Mouse (Mus musculus) ES-E14 (cell line): Measurements from ENCODE around the gene Tnik. TPM values are rescaled to one million over a fixed set of nuclear protein-coding genes. Genes with fewer than 3 reads are reported as not detected.

Source experiments
- DNase-seq: peaks from one replicate; pipeline ENCODE4 v3.0.0-alpha.2; 2013; ENCODE audit warnings: low read depth, low spot score
- H3K27ac ChIP-seq: 2 replicates; pipeline ENCODE4 v1.5.1; 2012; ENCODE audit warnings: low read depth, mild to moderate bottlenecking, low read length, moderate library complexity, mixed read lengths; ENCODE audit not compliant: poor library complexity, insufficient read depth, severe bottlenecking
- H3K36me3 ChIP-seq: 2 replicates; pipeline ENCODE4 v1.6.1; 2012; ENCODE audit warnings: mild to moderate bottlenecking, low read length, moderate library complexity, mixed read lengths; ENCODE audit not compliant: control insufficient read depth, poor library complexity, insufficient read depth, severe bottlenecking
- H3K4me1 ChIP-seq, 2 experiments: fragments of 150-350 bp in 1 of 2; sonication (generic) in 1 of 2; 2 replicates each; pipeline ENCODE4 v1.6.1; 2012; ENCODE audit warnings: low read length in 2 of 2, mild to moderate bottlenecking in 1 of 2, mixed read lengths in 1 of 2; ENCODE audit not compliant: control insufficient read depth in 2 of 2, insufficient read depth in 2 of 2, poor library complexity in 1 of 2
- H3K4me3 ChIP-seq, 2 experiments: fragments of 150-350 bp in 1 of 2; sonication (generic) in 1 of 2; 2 replicates each; pipeline ENCODE4 v1.5.1; 2012; ENCODE audit warnings: low read length in 2 of 2, low read depth in 1 of 2, mild to moderate bottlenecking in 1 of 2, mixed read lengths in 1 of 2; ENCODE audit not compliant: insufficient read depth in 1 of 2, poor library complexity in 1 of 2, severe bottlenecking in 1 of 2
- H3K9ac ChIP-seq: 2 replicates; pipeline ENCODE4 v1.6.1; 2012; ENCODE audit warnings: low read depth, mild to moderate bottlenecking, low read length, mixed read lengths; ENCODE audit not compliant: poor library complexity, insufficient read depth, severe bottlenecking
- H3K9me3 ChIP-seq: fragments of 150-350 bp; sonication (generic); 2 replicates; pipeline ENCODE4 v1.6.1; 2012; ENCODE audit warnings: low read depth, mild to moderate bottlenecking, low read length; ENCODE audit not compliant: control insufficient read depth, insufficient read depth
- CHD2 ChIP-seq: IDR thresholded peaks from 2 replicates; pipeline ENCODE4 v1.6.1; 2014; ENCODE audit warnings: mild to moderate bottlenecking, low read depth, low read length, inconsistent platforms
- HCFC1 ChIP-seq: IDR thresholded peaks from 2 replicates; pipeline ENCODE4 v1.6.1; 2012; ENCODE audit warnings: low read length, inconsistent platforms, borderline replicate concordance; ENCODE audit not compliant: insufficient read depth
- MAFK ChIP-seq: IDR thresholded peaks from 2 replicates; pipeline ENCODE4 v1.6.1; 2014; ENCODE audit warnings: mild to moderate bottlenecking, low read depth, low read length, inconsistent platforms; ENCODE audit not compliant: insufficient read depth
- ZC3H11A ChIP-seq: IDR thresholded peaks from 2 replicates; pipeline ENCODE4 v1.6.1; 2012; ENCODE audit warnings: low read depth, mild to moderate bottlenecking, inconsistent platforms, low read length, borderline replicate concordance
- ZNF384 ChIP-seq: IDR thresholded peaks from 2 replicates; pipeline ENCODE4 v1.6.1; 2012; ENCODE audit warnings: low read depth, low read length, inconsistent platforms
- in situ Hi-C, 2 experiments: fragments of 600-800 bp; cut with MboI; formaldehyde crosslinking; loops; one replicate each; pipeline ENCODE4 v1.15.1; 2025; ENCODE audit warnings: low sequenced_read_pairs in 2 of 2, inconsistent platforms in 1 of 2; ENCODE audit not compliant: unreplicated experiment in 2 of 2
- total RNA-seq: library from RNA; depleted of rRNA; stranded (reverse); fragments of 300-350 nt; gene quantifications from 2 replicates; pipeline ENCODE4 v1.2.3, GENCODE M21; 2012

The Tnik gene
- total RNA-seq, 1 experiment = 2.6 TPM

GRCm38 (mm10) chr3:28550497-28551093 is 287.6 kb downstream of the Tnik start:
- in situ Hi-C loops = no loop called here

GRCm38 (mm10) chr3:28551756-28552155 is 288.7 kb downstream of the Tnik start:
- no peak overlapping the region for H3K27ac ChIP-seq
- TF ChIP-seq ZC3H11A (no peak), CHD2 (no peak), HCFC1 (no peak), MAFK (no peak), ZNF384 (no peak)
- H3K4me1 ChIP-seq = no peaks in the 10 kb centered on the region
- in situ Hi-C loops = no loop called here
- no peak overlapping the region for H3K4me3 ChIP-seq
- no peak for DNase-seq
- H3K36me3 ChIP-seq = no peaks in the 10 kb centered on the region
- H3K9me3 ChIP-seq = no peaks in the 10 kb centered on the region
- H3K9ac ChIP-seq = no peak overlapping the region

More at GRCm38 (mm10) chr3:28550497-28551093, 287.6 kb downstream of the Tnik start:
- no peaks in the 10 kb centered on the region for H3K9me3 ChIP-seq
- no peak overlapping the region for H3K9ac ChIP-seq
- H3K27ac ChIP-seq = no peak overlapping the region
- H3K36me3 ChIP-seq = no peaks in the 10 kb centered on the region
- TF ChIP-seq MAFK = no peak
- TF ChIP-seq ZC3H11A = no peak
- no peak for TF ChIP-seq HCFC1
- TF ChIP-seq CHD2 = no peak
- TF ChIP-seq ZNF384 = no peak
- no peak overlapping the region for H3K4me3 ChIP-seq
- no peak for DNase-seq
- no peaks in the 10 kb centered on the region for H3K4me1 ChIP-seq

GRCm38 (mm10) chr3:28554934-28555333 is 291.9 kb downstream of the Tnik start:
- in situ Hi-C loops = no loop called here
- no peaks in the 10 kb centered on the region for H3K9me3 ChIP-seq
- no peak overlapping the region for H3K9ac ChIP-seq
- H3K4me1 ChIP-seq = no peaks in the 10 kb centered on the region
- DNase-seq = no peak
- H3K27ac ChIP-seq = no peak overlapping the region
- TF ChIP-seq CHD2 = no peak
- TF ChIP-seq ZNF384 = no peak
- TF ChIP-seq MAFK = no peak
- no peak for TF ChIP-seq HCFC1
- TF ChIP-seq ZC3H11A = no peak
- no peaks in the 10 kb centered on the region for H3K36me3 ChIP-seq
- H3K4me3 ChIP-seq = no peak overlapping the region

GRCm38 (mm10) chr3:28555795-28556570 is 293.0 kb downstream of the Tnik start:
- no peak overlapping the region for H3K9ac ChIP-seq
- in situ Hi-C loops = no loop called here
- no peak for DNase-seq

More at GRCm38 (mm10) chr3:28555795-28556570, 293.0 kb downstream of the Tnik start:
- Histone ChIP-seq H3K27ac (no peak overlapping the region), H3K4me3 (no peak overlapping the region), H3K9me3 (no peaks in the 10 kb centered on the region), H3K36me3 (no peaks in the 10 kb centered on the region), H3K4me1 (no peaks in the 10 kb centered on the region)
- TF ChIP-seq CHD2 (no peak), ZNF384 (no peak), ZC3H11A (no peak)
